8 mouse cellular contexts compared by ENCODE assay signal in the genomic region with DNA sequence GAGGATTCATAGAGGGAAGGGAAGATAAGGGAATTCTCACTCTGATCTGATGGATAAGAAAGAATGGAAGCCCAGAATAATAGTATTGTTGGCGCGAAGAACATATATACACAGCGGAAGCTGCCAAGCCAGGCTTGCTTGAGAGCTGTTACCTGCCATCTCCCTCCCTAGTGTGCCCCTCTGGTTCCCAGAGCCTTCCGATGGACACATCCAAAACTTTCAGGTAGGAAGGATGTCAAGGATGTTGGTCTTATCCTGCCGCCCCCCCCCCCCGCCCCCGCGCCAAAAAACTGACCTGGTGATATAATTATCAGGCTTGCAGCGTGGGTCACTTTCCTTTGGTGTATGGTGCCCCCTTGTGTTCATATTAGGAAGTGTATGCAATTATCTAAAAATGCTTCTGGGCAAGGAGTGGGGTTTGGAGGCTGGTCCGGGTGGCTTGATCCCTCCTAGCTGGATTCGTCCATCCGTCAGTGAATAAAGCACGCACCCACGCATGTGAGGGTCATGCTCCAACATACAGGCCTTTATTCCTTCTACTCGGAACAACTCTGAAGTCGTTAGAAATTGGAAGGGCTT. TPM values are rescaled to one million over a fixed set of nuclear protein-coding genes. Genes with fewer than 3 reads are reported as not detected.
DNase-seq lines count a peak whose midpoint lies in the region; ATAC-seq and TF ChIP-seq lines count a peak whose summit lies in the region.

No protein-coding gene starts in this region.

- H3K27ac ChIP-seq in forebrain, embryonic 15.5 days (replicated peaks) = no peak overlapping the region
- no peak overlapping the region for H3K27ac ChIP-seq in forebrain, embryonic 12.5 days
- H3K27ac ChIP-seq in heart, postnatal 0 days (ENCODE audit: low read depth) = no peak overlapping the region
- H3K27ac ChIP-seq in limb, embryonic 13.5 days = no peak overlapping the region
- H3K27ac ChIP-seq in neural tube, embryonic 15.5 days (replicated peaks) = no peak overlapping the region

- no peak for TF ChIP-seq EP300 in heart, postnatal 0 days (IDR thresholded peaks at IDR 0.05; ENCODE audit: low read depth)

- no peaks in the 10 kb centered on the region for H3K4me1 ChIP-seq in forebrain, embryonic 15.5 days
- peaks cover 5% of the 10 kb centered on the region for H3K4me1 ChIP-seq in forebrain, embryonic 12.5 days
- H3K4me1 ChIP-seq in heart, postnatal 0 days (ENCODE audit: control insufficient read depth, insufficient read depth) = no peaks in the 10 kb centered on the region
- H3K4me1 ChIP-seq in limb, embryonic 13.5 days = peaks cover 15% of the 10 kb centered on the region
- 0 out of 2 replicates have a peak, but pooled peaks cover 2% of the 10 kb centered on the region for H3K4me1 ChIP-seq in neural tube, embryonic 15.5 days

- peak; percentile 54 to 61 for DNase-seq in B cell, adult 2 months
- peak; percentile 50 for DNase-seq in c-Kit-negative CD71-positive TER-119-positive erythroid progenitor cells, embryonic 14.5 days (ENCODE audit: low read depth, low spot score)
- no peak for DNase-seq in heart, postnatal 0 days (ENCODE audit: low spot score)
- DNase-seq in urinary bladder, postnatal 4 days (ENCODE audit: low spot score in 2 of 2) = no peak

- ATAC-seq in forebrain, embryonic 15.5 days (replicated peaks) = no peak
- ATAC-seq in forebrain, embryonic 12.5 days (ENCODE audit: low FRiP score) = no peak
- no peak for ATAC-seq in heart, postnatal 0 days (ENCODE audit: insufficient read depth, low read depth)
- ATAC-seq in limb, embryonic 13.5 days (ENCODE audit: low FRiP score, low read depth) = no peak
- no peak for ATAC-seq in neural tube, embryonic 15.5 days (ENCODE audit: low FRiP score)

- 17% methylated on average over 16 of the region's 16 CpGs for WGBS in forebrain, embryonic 15.5 days
- 14% methylated on average over 16 of the region's 16 CpGs for WGBS in forebrain, embryonic 12.5 days
- whole genome bisulfite sequencing in heart, postnatal 0 days = 9% methylated on average over 16 of the region's 16 CpGs
- 14% methylated on average over 16 of the region's 16 CpGs for WGBS in limb, embryonic 13.5 days
- 14% methylated on average over 16 of the region's 16 CpGs for WGBS in neural tube, embryonic 15.5 days

- no peak overlapping the region for H3K4me3 ChIP-seq in forebrain, embryonic 15.5 days
- no peak overlapping the region for H3K4me3 ChIP-seq in forebrain, embryonic 12.5 days (replicated peaks)
- no peak overlapping the region for H3K4me3 ChIP-seq in heart, postnatal 0 days (ENCODE audit: low read depth, low read length)
- H3K4me3 ChIP-seq in limb, embryonic 13.5 days = no peak overlapping the region
- H3K4me3 ChIP-seq in neural tube, embryonic 15.5 days (replicated peaks) = no peak overlapping the region

- no peaks in the 10 kb centered on the region for H3K9me3 ChIP-seq in forebrain, embryonic 15.5 days
- no peaks in the 10 kb centered on the region for H3K9me3 ChIP-seq in forebrain, embryonic 12.5 days
- H3K9me3 ChIP-seq in heart, postnatal 0 days (replicated peaks; ENCODE audit: control insufficient read depth, low read length) = no peaks in the 10 kb centered on the region
- H3K9me3 ChIP-seq in limb, embryonic 13.5 days = no peaks in the 10 kb centered on the region
- no peaks in the 10 kb centered on the region for H3K9me3 ChIP-seq in neural tube, embryonic 15.5 days (replicated peaks)

- no peaks in the 10 kb centered on the region for H3K27me3 ChIP-seq in forebrain, embryonic 15.5 days
- H3K27me3 ChIP-seq in forebrain, embryonic 12.5 days = peaks cover 12% of the 10 kb centered on the region
- H3K27me3 ChIP-seq in heart, postnatal 0 days (ENCODE audit: control insufficient read depth, insufficient read depth, low read length) = peaks cover 5% of the 10 kb centered on the region
- peaks cover 3% of the 10 kb centered on the region; the same call in 1 of the 2 replicates for H3K27me3 ChIP-seq in limb, embryonic 13.5 days
- no peaks in the 10 kb centered on the region; the same call in 1 of the 2 replicates for H3K27me3 ChIP-seq in neural tube, embryonic 15.5 days (replicated peaks)

- H3K4me2 ChIP-seq in forebrain, embryonic 15.5 days (replicated peaks) = 0 out of 2 replicates have a peak overlapping the region, but pooled peaks have one; percentile 18
- H3K4me2 ChIP-seq in forebrain, embryonic 12.5 days = no peak overlapping the region
- no peak overlapping the region for H3K4me2 ChIP-seq in heart, postnatal 0 days (ENCODE audit: low read depth, low read length)
- H3K4me2 ChIP-seq in limb, embryonic 13.5 days (replicated peaks) = peak overlapping the region; percentile 23; the same call in 1 of the 2 replicates
- peak overlapping the region; percentile 44 for H3K4me2 ChIP-seq in neural tube, embryonic 15.5 days

- no peak overlapping the region for H3K9ac ChIP-seq in forebrain, embryonic 15.5 days (replicated peaks)
- H3K9ac ChIP-seq in forebrain, embryonic 12.5 days = no peak overlapping the region
- no peak overlapping the region for H3K9ac ChIP-seq in heart, postnatal 0 days (replicated peaks; ENCODE audit: low read depth, low read length)
- H3K9ac ChIP-seq in limb, embryonic 13.5 days = no peak overlapping the region
- H3K9ac ChIP-seq in neural tube, embryonic 15.5 days (replicated peaks) = peak overlapping the region; percentile 28; the same call in 1 of the 2 replicates

- no peaks in the 10 kb centered on the region for H3K36me3 ChIP-seq in forebrain, embryonic 15.5 days
- no peaks in the 10 kb centered on the region for H3K36me3 ChIP-seq in forebrain, embryonic 12.5 days (replicated peaks)
- no peaks in the 10 kb centered on the region for H3K36me3 ChIP-seq in heart, postnatal 0 days (replicated peaks; ENCODE audit: control insufficient read depth, insufficient read depth, low read length)
- H3K36me3 ChIP-seq in limb, embryonic 13.5 days = no peaks in the 10 kb centered on the region
- no peaks in the 10 kb centered on the region for H3K36me3 ChIP-seq in neural tube, embryonic 15.5 days

- peak; percentile 75 for TF ChIP-seq CTCF in heart, postnatal 0 days (IDR thresholded peaks at IDR 0.05; ENCODE audit: low read depth)

RNA-seq across cellular contexts. Expression of a gene that starts 18.7 kb away (rescaled TPM):
- 0.23 and 0.24 TPM in 2 replicates for polyA plus RNA-seq in forebrain, embryonic 15.5 days (2015; fragmentation: Nextera tagmentation; extraction: Ambion mirVana)
- 0.36 and 0.40 TPM in 2 replicates for polyA plus RNA-seq in forebrain, embryonic 12.5 days (2016; fragmentation: Nextera tagmentation; extraction: Ambion mirVana)
- total RNA-seq in heart, postnatal 0 days (2014; rRNA removed; ENCODE audit: low replicate concordance) = 1.9 and 2.4 TPM in 2 replicates
- polyA plus RNA-seq in heart, postnatal 0 days (2015; fragmentation: Nextera tagmentation; extraction: Ambion mirVana) = 0.77 and 1.0 TPM in 2 replicates
- polyA plus RNA-seq in limb, embryonic 13.5 days (2015; fragmentation: Nextera tagmentation; extraction: Ambion mirVana) = 1.1 and 1.2 TPM in 2 replicates
- 0.46 and 0.47 TPM in 2 replicates for polyA plus RNA-seq in neural tube, embryonic 15.5 days (2015; fragmentation: Nextera tagmentation; extraction: Ambion mirVana)

Comparison
In these comparisons a context has a peak if more than half of its experiments do, and no peak if none do; other contexts are left out.
1. H3K4me2 ChIP-seq: peak in forebrain, embryonic 15.5 days (single experiment), limb, embryonic 13.5 days (single experiment) and neural tube, embryonic 15.5 days (single experiment); none in forebrain, embryonic 12.5 days (single experiment) and heart, postnatal 0 days (single experiment).
2. DNase-seq: peak in B cell, adult 2 months (2 of 2) and c-Kit-negative CD71-positive TER-119-positive erythroid progenitor cells, embryonic 14.5 days (single experiment); none in heart, postnatal 0 days (single experiment) and urinary bladder, postnatal 4 days (0 of 2).